Mouse (Mus musculus) MEL (cell line): ENCODE data around the gene Sox11. TPM values are rescaled to one million over a fixed set of nuclear protein-coding genes. Genes with fewer than 3 reads are reported as not detected.

ENCODE experiments used
- DNase-seq: peaks from one replicate; pipeline ENCODE4 v3.0.0; 2011; ENCODE audit warnings: low read depth, low spot score
- H3K27ac ChIP-seq: 2 replicates; pipeline ENCODE4 v1.5.1; 2012; ENCODE audit warnings: low read depth, mild to moderate bottlenecking, control low read depth, low read length, moderate library complexity; ENCODE audit not compliant: control insufficient read depth
- H3K27me3 ChIP-seq, 2 experiments: fragments of 150-350 bp in 1 of 2; sonication (generic) in 1 of 2; 2 replicates each; pipeline ENCODE4 v1.6.1; 2012; ENCODE audit warnings: low read length in 2 of 2, mild to moderate bottlenecking in 2 of 2, improper control_type of control experiment in 1 of 2, moderate library complexity in 1 of 2; ENCODE audit not compliant: insufficient read depth in 2 of 2, control insufficient read depth in 1 of 2
- H3K36me3 ChIP-seq, 2 experiments: 2 replicates each; pipeline ENCODE4 v1.6.1; 2012 to 2014; ENCODE audit warnings: low read length in 2 of 2, improper control_type of control experiment in 1 of 2, inconsistent platforms in 1 of 2, mild to moderate bottlenecking in 1 of 2; ENCODE audit not compliant: insufficient read depth in 2 of 2, control insufficient read depth in 1 of 2
- H3K4me1 ChIP-seq, 2 experiments: fragments of 150-350 bp in 1 of 2; sonication (generic) in 1 of 2; 2 replicates each; pipeline ENCODE4 v1.6.1; 2012; ENCODE audit warnings: low read length in 2 of 2, improper control_type of control experiment in 1 of 2, mild to moderate bottlenecking in 1 of 2; ENCODE audit not compliant: insufficient read depth in 2 of 2, control insufficient read depth in 1 of 2
- H3K4me3 ChIP-seq, 2 experiments: fragments of 150-350 bp in 1 of 2; sonication (generic) in 1 of 2; 2 replicates each; pipeline ENCODE4 v1.5.1; 2012; ENCODE audit warnings: low read depth in 2 of 2, low read length in 2 of 2, mild to moderate bottlenecking in 2 of 2, moderate library complexity in 2 of 2, control low read depth in 1 of 2, improper control_type of control experiment in 1 of 2; ENCODE audit not compliant: control insufficient read depth in 1 of 2, insufficient read depth in 1 of 2
- H3K79me2 ChIP-seq: 2 replicates; pipeline ENCODE4 v1.6.1; 2012; ENCODE audit warnings: mild to moderate bottlenecking, low read length, moderate library complexity; ENCODE audit not compliant: control insufficient read depth, poor library complexity, insufficient read depth
- H3K9ac ChIP-seq: 2 replicates; pipeline ENCODE4 v1.6.1; 2012; ENCODE audit warnings: low read depth, mild to moderate bottlenecking, control low read depth, low read length, moderate library complexity; ENCODE audit not compliant: control insufficient read depth, poor library complexity, severe bottlenecking
- H3K9me3 ChIP-seq: fragments of 150-350 bp; sonication (generic); replicated peaks from 2 replicates; pipeline ENCODE4 v1.6.1; 2012; ENCODE audit warnings: mild to moderate bottlenecking, low read length, improper control_type of control experiment, moderate library complexity; ENCODE audit not compliant: insufficient read depth
- BHLHE40 ChIP-seq: IDR thresholded peaks from 2 replicates; pipeline ENCODE4 v1.6.1; 2012; ENCODE audit warnings: low read depth, mild to moderate bottlenecking, inconsistent platforms, low read length, improper control_type of control experiment, borderline replicate concordance
- E2F4 ChIP-seq: IDR thresholded peaks from 2 replicates; pipeline ENCODE4 v1.6.1; 2011; ENCODE audit warnings: low read depth, low read length, improper control_type of control experiment, borderline replicate concordance
- EP300 ChIP-seq, 2 experiments: IDR thresholded peaks; 2 replicates each; pipeline ENCODE4 v1.6.1; 2011; ENCODE audit warnings: improper control_type of control experiment in 2 of 2, low read length in 2 of 2, low read depth in 1 of 2, mild to moderate bottlenecking in 1 of 2
- ETS1 ChIP-seq: IDR thresholded peaks from 2 replicates; pipeline ENCODE4 v1.6.1; 2012; ENCODE audit warnings: low read depth, mild to moderate bottlenecking, inconsistent platforms, low read length, improper control_type of control experiment, moderate library complexity
- GABPA ChIP-seq: IDR thresholded peaks from 2 replicates; pipeline ENCODE4 v1.6.1; 2012; ENCODE audit warnings: low read depth, mild to moderate bottlenecking, inconsistent platforms, low read length, improper control_type of control experiment, moderate library complexity
- JUND ChIP-seq: IDR thresholded peaks from 2 replicates; pipeline ENCODE4 v1.6.1; 2011; ENCODE audit warnings: low read depth, mild to moderate bottlenecking, improper control_type of control experiment, low read length
- MAFK ChIP-seq: IDR thresholded peaks from 2 replicates; pipeline ENCODE4 v1.6.1; 2011; ENCODE audit warnings: low read depth, mild to moderate bottlenecking, low read length, improper control_type of control experiment, borderline replicate concordance
- MAZ ChIP-seq: IDR thresholded peaks from 2 replicates; pipeline ENCODE4 v1.6.1; 2012; ENCODE audit warnings: low read depth, mild to moderate bottlenecking, inconsistent platforms, low read length, improper control_type of control experiment
- MYB ChIP-seq: IDR thresholded peaks from 2 replicates; pipeline ENCODE4 v1.6.1; 2011; ENCODE audit warnings: mild to moderate bottlenecking, low read depth, low read length, improper control_type of control experiment
- NRF1 ChIP-seq: IDR thresholded peaks from 2 replicates; pipeline ENCODE4 v1.6.1; 2014; ENCODE audit warnings: low read depth, mild to moderate bottlenecking, inconsistent platforms, low read length, improper control_type of control experiment, moderate library complexity; ENCODE audit not compliant: poor library complexity, insufficient read depth, severe bottlenecking
- POLR2A ChIP-seq, 2 experiments: IDR thresholded peaks; 2 replicates each; pipeline ENCODE4 v1.6.1; 2011 to 2012; ENCODE audit warnings: low read length in 2 of 2, mild to moderate bottlenecking in 2 of 2, control low read depth in 1 of 2, improper control_type of control experiment in 1 of 2, low read depth in 1 of 2, moderate library complexity in 1 of 2; ENCODE audit not compliant: control insufficient read depth in 1 of 2, insufficient read depth in 1 of 2, poor library complexity in 1 of 2
- POLR2AphosphoS2 ChIP-seq: IDR thresholded peaks from 2 replicates; pipeline ENCODE4 v1.6.1; 2011; ENCODE audit warnings: low read length, improper control_type of control experiment
- POLR2AphosphoS5 ChIP-seq: IDR thresholded peaks from 2 replicates; pipeline ENCODE4 v1.6.1; 2012; ENCODE audit warnings: low read depth, borderline replicate concordance, mild to moderate bottlenecking, inconsistent platforms, low read length, moderate library complexity, mixed read lengths
- RAD21 ChIP-seq: IDR thresholded peaks from 2 replicates; pipeline ENCODE4 v1.6.1; 2011; ENCODE audit warnings: mild to moderate bottlenecking, low read depth, low read length, improper control_type of control experiment
- RCOR1 ChIP-seq: IDR thresholded peaks from 2 replicates; pipeline ENCODE4 v1.6.1; 2012; ENCODE audit warnings: low read depth, mild to moderate bottlenecking, inconsistent platforms, low read length, improper control_type of control experiment
- SIN3A ChIP-seq: IDR thresholded peaks from 2 replicates; pipeline ENCODE4 v1.6.1; 2012; ENCODE audit warnings: low read length, improper control_type of control experiment, inconsistent platforms
- SMC3 ChIP-seq: IDR thresholded peaks from 2 replicates; pipeline ENCODE4 v1.6.1; 2011; ENCODE audit warnings: low read depth, low read length, improper control_type of control experiment
- TBP ChIP-seq: IDR thresholded peaks from 2 replicates; pipeline ENCODE4 v1.8.0; 2011; ENCODE audit warnings: low read depth, low read length, improper control_type of control experiment
- TCF12 ChIP-seq: IDR thresholded peaks from 2 replicates; pipeline ENCODE4 v1.6.1; 2014; ENCODE audit warnings: low read depth, mild to moderate bottlenecking, inconsistent platforms, low read length, improper control_type of control experiment, moderate library complexity
- USF1 ChIP-seq: IDR thresholded peaks from 2 replicates; pipeline ENCODE4 v1.6.1; 2014; ENCODE audit warnings: low read depth, mild to moderate bottlenecking, inconsistent platforms, low read length, improper control_type of control experiment, moderate library complexity
- ZKSCAN1 ChIP-seq: IDR thresholded peaks from 2 replicates; pipeline ENCODE4 v1.6.1; 2012; ENCODE audit warnings: low read depth, mild to moderate bottlenecking, inconsistent platforms, low read length, improper control_type of control experiment, moderate library complexity
- ZMIZ1 ChIP-seq: IDR thresholded peaks from 2 replicates; pipeline ENCODE4 v1.6.1; 2012; ENCODE audit warnings: low read depth, mild to moderate bottlenecking, inconsistent platforms, low read length, improper control_type of control experiment, moderate library complexity
- ZNF384 ChIP-seq: IDR thresholded peaks from 2 replicates; pipeline ENCODE4 v1.6.1; 2012; ENCODE audit warnings: low read depth, mild to moderate bottlenecking, inconsistent platforms, low read length, improper control_type of control experiment
- polyA plus RNA-seq, 2 experiments: library from polyadenylated mRNA; stranded (reverse) in 1 of 2; unstranded in 1 of 2; fragments of >175 nt in 1 of 2; fragments of >200 nt in 1 of 2; gene quantifications; 2 replicates each; pipeline versions ENCODE4 v1.2.1 to v1.2.4; 2012; ENCODE audit warnings: low replicate concordance in 2 of 2, low read depth in 1 of 2; ENCODE audit not compliant: insufficient read length in 2 of 2, insufficient read depth in 1 of 2, missing spikeins in 1 of 2
- total RNA-seq: library from RNA; depleted of rRNA; stranded (reverse); fragments of 300-350 nt; gene quantifications from 2 replicates; pipeline ENCODE4 v1.2.3, GENCODE M21; 2012

Sox11 gene
- total and polyA plus RNA-seq, 3 experiments, result not detected

- Histone ChIP-seq H3K36me3 (no peaks in the 10 kb centered on the region), H3K4me1 (no peaks in the 10 kb centered on the region), H3K9me3 (no peaks in the 10 kb centered on the region), H3K79me2 (no peaks in the 10 kb centered on the region), H3K27me3 (no peaks in the 10 kb centered on the region), H3K9ac (no peak overlapping the region), H3K27ac (no peak overlapping the region), H3K4me3 (no peak overlapping the region)
- TF ChIP-seq MYB, result no peak
- no peak for TF ChIP-seq RCOR1
- TF ChIP-seq SMC3, result no peak
- no peak for TF ChIP-seq BHLHE40
- TF ChIP-seq ZNF384, result no peak
- TF ChIP-seq GABPA, result no peak
- no peak for TF ChIP-seq JUND
- no peak for TF ChIP-seq SIN3A
- no peak for TF ChIP-seq EP300 (IDR thresholded peaks at IDR 0.05; ENCODE audit: low read depth in 1 of 2, low read length in 2 of 2)
- TF ChIP-seq ZMIZ1, result no peak
- no peak for TF ChIP-seq RAD21
- TF ChIP-seq E2F4, result no peak
- TF ChIP-seq TCF12, result no peak
- no peak for TF ChIP-seq MAZ
- no peak for TF ChIP-seq POLR2AphosphoS5
- TF ChIP-seq POLR2A (IDR thresholded peaks at IDR 0.05; ENCODE audit: control insufficient read depth in 1 of 2, insufficient read depth in 1 of 2, low read depth in 1 of 2, low read length in 2 of 2, poor library complexity in 1 of 2), result no peak
- TF ChIP-seq ETS1, result no peak
- no peak for DNase-seq
Observed at GRCm38 (mm10) chr12:27337482-27337881, 4.9 kb downstream of the Sox11 start.

GRCm38 (mm10) chr12:27336801-27337200, 5.6 kb downstream of the Sox11 start:
- no peak for TF ChIP-seq E2F4
- TF ChIP-seq USF1, result no peak
- TF ChIP-seq TBP, result no peak
- no peak for TF ChIP-seq MAFK
- TF ChIP-seq JUND, result no peak
- TF ChIP-seq ZKSCAN1, result no peak
- TF ChIP-seq POLR2AphosphoS2, result no peak
- TF ChIP-seq NRF1, result no peak
- no peak for TF ChIP-seq MYB
- TF ChIP-seq, all 39 proteins: peak for 0
- Histone ChIP-seq H3K9me3 (no peaks in the 10 kb centered on the region), H3K27me3 (no peaks in the 10 kb centered on the region), H3K27ac (no peak overlapping the region), H3K4me1 (no peaks in the 10 kb centered on the region), H3K9ac (no peak overlapping the region), H3K79me2 (no peaks in the 10 kb centered on the region), H3K4me3 (no peak overlapping the region), H3K36me3 (no peaks in the 10 kb centered on the region)
- no peak for DNase-seq
